Mouse (Mus musculus) forebrain, embryonic 11.5 days (tissue): ENCODE data around the gene Rab3c. TPM values are rescaled to one million over a fixed set of nuclear protein-coding genes. Genes with fewer than 3 reads are reported as not detected.

Source experiments
- ATAC-seq: fragments of 200-750 bp; cut with Nextera tagmentation; replicated peaks from 2 replicates; pipeline ENCODE4 v1.8.0; 2017; ENCODE audit warnings: moderate TSS enrichment; ENCODE audit not compliant: low FRiP score
- DNase-seq: peaks from one replicate; pipeline ENCODE4 v3.0.0-alpha.2; 2017; ENCODE audit warnings: low spot score
- H3K27ac ChIP-seq: fragments of 300-500 bp; sonication (generic); 2 replicates; pipeline ENCODE4 v1.5.1; 2014; ENCODE audit warnings: low read depth, low read length
- H3K27me3 ChIP-seq: fragments of 300-500 bp; sonication (generic); 2 replicates; pipeline ENCODE4 v1.6.1; 2014; ENCODE audit warnings: mild to moderate bottlenecking, low read length, mixed read lengths; ENCODE audit not compliant: control insufficient read depth, insufficient read depth
- H3K36me3 ChIP-seq: fragments of 300-500 bp; sonication (generic); 2 replicates; pipeline ENCODE4 v1.6.1; 2014; ENCODE audit warnings: mild to moderate bottlenecking, low read length, moderate library complexity, mixed read lengths; ENCODE audit not compliant: control insufficient read depth, insufficient read depth
- H3K4me1 ChIP-seq: fragments of 300-500 bp; sonication (generic); replicated peaks from 2 replicates; pipeline ENCODE4 v1.6.1; 2014; ENCODE audit warnings: low read length, mixed read lengths; ENCODE audit not compliant: control insufficient read depth, insufficient read depth
- H3K4me2 ChIP-seq: fragments of 300-500 bp; sonication (generic); 2 replicates; pipeline ENCODE4 v1.6.1; 2014; ENCODE audit warnings: low read depth, mild to moderate bottlenecking, low read length, moderate library complexity, mixed read lengths; ENCODE audit not compliant: severe bottlenecking
- H3K4me3 ChIP-seq: fragments of 300-500 bp; sonication (generic); 2 replicates; pipeline ENCODE4 v1.5.1; 2014; ENCODE audit warnings: low read depth, low read length
- H3K9ac ChIP-seq: fragments of 300-500 bp; sonication (generic); 2 replicates; pipeline ENCODE4 v1.6.1; 2014; ENCODE audit warnings: low read length
- H3K9me3 ChIP-seq: fragments of 300-500 bp; sonication (generic); 2 replicates; pipeline ENCODE4 v1.6.1; 2016; ENCODE audit warnings: low read length, mixed read lengths; ENCODE audit not compliant: control insufficient read depth
- WGBS: fragments of 180-500 bp; shearing (Covaris S2); extraction: QIAGEN DNeasy Blood & Tissue Kit; methylation state at CpG from one replicate; pipeline ENCODE4 v1.1.7; 2014; 5-methylcytosine and 5-hydroxymethylcytosine counted together
- polyA plus RNA-seq: library from polyadenylated mRNA; unstranded; fragments of >200 nt; fragmentation: Nextera tagmentation; extraction: Ambion mirVana; gene quantifications from 2 replicates; pipeline ENCODE4 v1.2.1, GENCODE M21; 2014

The Rab3c gene
- polyA plus RNA-seq, 1 experiment from 2014 or later, result 15.5 TPM

DNA sequence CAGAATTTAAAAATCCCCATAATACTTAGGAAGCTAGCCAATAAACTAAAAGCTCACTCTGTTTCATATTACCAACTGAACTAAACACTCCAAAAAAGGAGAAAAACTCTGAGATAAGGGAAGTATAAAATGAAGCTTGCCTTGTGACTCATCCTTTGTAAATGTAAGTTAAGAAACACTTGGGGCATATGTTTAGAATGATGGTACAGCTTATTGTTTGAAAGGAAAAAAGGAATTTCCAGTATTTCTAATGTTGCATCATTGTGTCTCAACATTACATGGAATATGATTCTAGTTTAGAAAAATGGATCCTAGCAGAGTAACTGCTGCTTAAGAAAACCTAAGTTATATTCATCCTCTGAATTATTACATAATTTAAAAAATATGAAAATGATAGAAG, 3.1 kb downstream of the Rab3c start:
- no peaks in the 10 kb centered on the region for H3K9me3 ChIP-seq
- ATAC-seq (no peak), DNase-seq (no peak)
- H3K4me3 ChIP-seq, result no peak overlapping the region
- no peaks in the 10 kb centered on the region for H3K27me3 ChIP-seq
- H3K4me1 ChIP-seq, result no peaks in the 10 kb centered on the region; the same call in 1 of the 2 replicates
- no peak overlapping the region for H3K4me2 ChIP-seq
- H3K27ac ChIP-seq, result no peak overlapping the region
- no peak overlapping the region for H3K9ac ChIP-seq
- no peaks in the 10 kb centered on the region for H3K36me3 ChIP-seq

DNA sequence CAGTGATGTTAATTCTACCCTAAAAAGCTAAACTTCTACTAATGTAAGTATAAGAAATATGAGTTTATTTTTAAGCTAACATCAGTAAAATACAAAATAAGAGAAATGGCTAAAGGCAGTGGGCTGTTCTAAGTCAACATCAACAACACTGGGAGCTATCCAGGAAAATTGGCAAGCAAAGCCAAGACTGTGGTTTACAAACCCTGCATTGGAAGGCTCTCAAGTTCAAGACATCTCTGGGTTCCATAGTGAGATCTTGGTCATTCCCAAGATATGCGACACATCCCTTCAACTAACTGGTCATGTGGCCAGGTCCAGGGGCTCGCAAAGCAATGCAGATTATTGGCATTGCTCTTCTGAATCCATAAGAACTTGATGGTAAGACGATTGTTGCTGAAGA, 5.3 kb downstream of the Rab3c start:
- no peak for DNase-seq
- H3K27me3 ChIP-seq, result no peaks in the 10 kb centered on the region
- no peaks in the 10 kb centered on the region for H3K9me3 ChIP-seq
- no peaks in the 10 kb centered on the region for H3K4me1 ChIP-seq
- H3K36me3 ChIP-seq, result no peaks in the 10 kb centered on the region
- no peak overlapping the region for H3K4me3 ChIP-seq
- WGBS, result 90% methylated on average over 3 of the region's 3 CpGs
- H3K4me2 ChIP-seq, result no peak overlapping the region
- no peak overlapping the region for H3K27ac ChIP-seq
- no peak overlapping the region for H3K9ac ChIP-seq
- ATAC-seq, result no peak

DNA sequence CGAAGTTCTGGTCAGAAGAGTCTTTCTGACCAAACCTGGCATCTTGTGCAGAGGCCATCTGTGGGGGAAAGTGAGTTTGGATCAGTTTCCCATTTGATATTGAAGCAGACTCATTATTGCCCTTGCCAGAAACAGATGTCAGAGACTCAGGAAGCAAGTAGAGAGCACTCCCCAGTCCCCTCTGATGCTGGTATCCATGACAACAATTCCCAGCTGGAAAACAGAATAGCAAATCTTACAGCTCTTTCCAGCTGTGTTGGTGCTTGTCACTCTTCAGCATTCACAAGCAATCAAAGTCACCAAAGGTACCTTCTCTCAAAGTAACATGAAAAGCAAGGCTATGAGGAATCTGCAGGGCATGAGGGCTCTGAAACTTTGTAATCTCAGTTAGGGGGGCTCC, 20.1 kb downstream of the Rab3c start:
- Histone ChIP-seq H3K4me2 (no peak overlapping the region), H3K27me3 (no peaks in the 10 kb centered on the region), H3K9ac (no peak overlapping the region), H3K4me3 (no peak overlapping the region), H3K27ac (no peak overlapping the region), H3K36me3 (no peaks in the 10 kb centered on the region), H3K9me3 (no peaks in the 10 kb centered on the region), H3K4me1 (no peaks in the 10 kb centered on the region)
- no peak for DNase-seq
- 83% methylated on average over 1 of the region's 1 CpGs for WGBS
- ATAC-seq, result no peak

DNA sequence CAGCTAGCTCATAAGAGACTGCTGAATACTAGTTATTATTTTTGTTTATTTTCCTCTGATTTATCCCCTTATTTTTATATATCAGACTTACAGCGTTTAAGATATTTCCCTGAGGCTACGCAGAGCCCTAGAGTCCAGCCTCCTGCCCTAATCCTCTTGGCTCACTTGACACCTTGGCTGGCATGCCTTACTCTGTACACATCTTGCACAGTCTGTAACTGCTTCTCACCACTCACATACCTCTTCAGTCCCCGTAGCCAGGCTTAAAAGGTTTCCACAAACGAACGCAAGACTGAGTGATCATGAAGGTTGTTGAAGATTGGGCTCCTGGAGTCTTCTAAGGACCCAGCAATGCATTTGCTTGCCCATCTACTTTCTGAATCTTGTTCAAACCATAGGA, 29.3 kb downstream of the Rab3c start:
- no peak for DNase-seq
- no peak overlapping the region for H3K9ac ChIP-seq
- H3K36me3 ChIP-seq, result no peaks in the 10 kb centered on the region
- H3K4me2 ChIP-seq, result no peak overlapping the region
- no peaks in the 10 kb centered on the region for H3K9me3 ChIP-seq
- no peaks in the 10 kb centered on the region for H3K27me3 ChIP-seq
- H3K4me1 ChIP-seq, result no peaks in the 10 kb centered on the region
- 89% methylated on average over 5 of the region's 5 CpGs for WGBS
- no peak for ATAC-seq
- H3K4me3 ChIP-seq, result no peak overlapping the region
- no peak overlapping the region for H3K27ac ChIP-seq

DNA sequence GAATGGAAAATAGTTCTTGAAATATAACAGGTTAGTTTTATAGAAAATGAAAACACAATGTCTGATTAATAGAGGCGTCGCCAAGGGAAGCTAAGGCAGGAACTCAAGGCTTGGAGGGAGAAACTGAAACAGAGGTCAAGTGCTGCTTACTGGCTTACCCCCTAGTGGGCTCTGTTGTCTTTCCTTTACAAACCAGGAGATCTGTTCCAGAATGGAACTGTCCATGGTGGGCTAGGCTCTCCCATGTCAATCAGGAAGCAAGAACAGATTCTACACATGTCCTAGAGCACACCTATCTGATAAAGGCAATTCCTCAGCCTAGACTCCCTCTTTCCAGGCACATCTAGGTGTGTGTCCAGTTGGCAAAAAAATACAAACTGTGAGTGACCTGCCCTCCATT, 32.3 kb downstream of the Rab3c start:
- Histone ChIP-seq H3K36me3 (no peaks in the 10 kb centered on the region), H3K27ac (no peak overlapping the region), H3K9me3 (no peaks in the 10 kb centered on the region), H3K27me3 (no peaks in the 10 kb centered on the region), H3K4me3 (no peak overlapping the region), H3K4me1 (no peaks in the 10 kb centered on the region), H3K9ac (no peak overlapping the region), H3K4me2 (no peak overlapping the region)
- ATAC-seq, result no peak
- 74% methylated on average over 2 of the region's 2 CpGs for WGBS
- no peak for DNase-seq

DNA sequence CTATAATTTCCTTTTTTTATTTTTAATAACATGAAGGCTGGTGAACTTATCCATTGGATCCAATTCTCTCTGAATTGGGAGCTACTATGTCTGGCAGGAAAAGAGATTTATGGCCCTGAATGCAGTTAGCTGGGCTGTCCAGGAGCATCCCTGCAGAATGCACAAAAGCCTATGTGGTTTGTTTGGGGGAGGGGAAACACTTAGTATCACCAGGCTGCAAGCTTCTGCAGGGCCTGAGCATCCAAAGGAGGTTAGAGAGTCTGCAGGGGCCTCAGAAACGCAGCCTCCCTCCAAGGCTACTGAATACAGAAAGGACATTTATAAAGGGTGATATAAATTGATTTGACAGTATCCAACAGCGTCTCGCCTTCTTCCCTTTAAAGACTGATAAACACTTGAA, 41.8 kb downstream of the Rab3c start:
- H3K4me2 ChIP-seq, result no peak overlapping the region
- H3K27ac ChIP-seq, result no peak overlapping the region
- no peaks in the 10 kb centered on the region for H3K27me3 ChIP-seq
- no peak for ATAC-seq
- H3K9me3 ChIP-seq, result no peaks in the 10 kb centered on the region
- no peak for DNase-seq
- no peak overlapping the region for H3K9ac ChIP-seq
- no peak overlapping the region for H3K4me3 ChIP-seq
- 72% methylated on average over 3 of the region's 3 CpGs for WGBS
- 0 out of 2 replicates have a peak, but pooled peaks cover 2% of the 10 kb centered on the region for H3K4me1 ChIP-seq
- H3K36me3 ChIP-seq, result no peaks in the 10 kb centered on the region

DNA sequence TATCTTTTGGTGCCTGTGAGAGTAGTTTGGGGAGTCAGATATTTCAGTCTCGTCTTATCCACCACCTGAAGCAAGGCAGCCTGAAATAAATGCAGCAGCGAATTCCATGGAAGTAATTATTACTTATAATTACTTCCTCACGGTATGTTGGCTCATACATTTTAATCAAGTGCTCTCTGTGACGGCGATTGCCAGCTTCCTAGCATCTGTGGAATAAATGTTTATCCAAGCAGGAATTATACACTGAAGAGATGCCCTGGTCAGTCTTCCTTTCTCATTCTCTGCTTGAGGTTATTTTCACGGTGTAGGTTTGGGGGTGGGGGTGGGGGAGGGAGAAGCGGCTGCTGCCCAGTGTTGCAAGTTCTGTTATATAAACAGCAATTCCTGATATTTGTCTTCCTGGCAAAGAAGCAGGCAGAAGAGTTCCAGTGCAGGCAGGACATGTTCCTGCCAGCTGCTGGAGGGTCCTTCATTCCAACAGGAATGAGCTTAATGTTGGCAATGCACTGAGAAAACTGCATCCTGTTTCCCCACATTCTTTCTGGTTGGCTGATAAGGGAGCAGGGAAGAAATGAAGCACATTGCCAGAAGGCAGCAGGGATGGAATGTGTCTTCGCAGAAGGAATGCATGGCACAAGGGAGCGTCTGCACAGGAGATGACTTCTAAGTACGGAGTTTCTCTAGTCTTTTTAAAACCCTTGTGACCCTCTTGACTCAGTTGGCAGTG, 43.4 kb downstream of the Rab3c start:
- H3K36me3 ChIP-seq, result no peaks in the 10 kb centered on the region
- no peak overlapping the region for H3K4me2 ChIP-seq
- H3K27ac ChIP-seq, result no peak overlapping the region
- H3K9ac ChIP-seq, result no peak overlapping the region
- H3K4me3 ChIP-seq, result no peak overlapping the region
- no peak for ATAC-seq
- WGBS, result 47% methylated on average over 10 of the region's 10 CpGs
- no peaks in the 10 kb centered on the region for H3K9me3 ChIP-seq
- 0 out of 2 replicates have a peak, but pooled peaks cover 2% of the 10 kb centered on the region for H3K4me1 ChIP-seq
- no peaks in the 10 kb centered on the region for H3K27me3 ChIP-seq
- DNase-seq, result no peak

DNA sequence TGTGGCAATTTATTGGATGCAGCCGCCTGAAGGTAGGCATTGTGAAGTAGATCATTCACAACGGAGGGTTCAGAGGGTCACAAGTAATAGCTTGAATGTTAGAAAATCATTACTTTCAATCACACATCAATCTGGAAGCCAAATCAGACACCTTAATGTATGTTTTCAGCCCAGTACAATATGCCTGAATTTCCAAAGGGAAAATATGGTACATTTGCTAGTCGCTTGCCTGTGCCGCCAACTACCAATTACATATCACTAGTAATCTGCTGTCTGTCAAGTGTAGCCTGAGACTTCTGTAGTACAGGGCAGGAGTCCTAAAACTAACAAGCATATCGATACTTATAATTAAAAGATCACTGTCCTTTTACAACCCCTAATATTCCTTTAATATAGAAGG, 47.4 kb downstream of the Rab3c start:
- H3K27ac ChIP-seq, result no peak overlapping the region
- no peaks in the 10 kb centered on the region for H3K9me3 ChIP-seq
- H3K9ac ChIP-seq, result no peak overlapping the region
- 0 out of 2 replicates have a peak, but pooled peaks cover 2% of the 10 kb centered on the region for H3K4me1 ChIP-seq
- WGBS, result 86% methylated on average over 5 of the region's 5 CpGs
- no peak overlapping the region for H3K4me3 ChIP-seq
- ATAC-seq (no peak), DNase-seq (no peak)
- no peak overlapping the region for H3K4me2 ChIP-seq
- H3K27me3 ChIP-seq, result no peaks in the 10 kb centered on the region
- H3K36me3 ChIP-seq, result no peaks in the 10 kb centered on the region

DNA sequence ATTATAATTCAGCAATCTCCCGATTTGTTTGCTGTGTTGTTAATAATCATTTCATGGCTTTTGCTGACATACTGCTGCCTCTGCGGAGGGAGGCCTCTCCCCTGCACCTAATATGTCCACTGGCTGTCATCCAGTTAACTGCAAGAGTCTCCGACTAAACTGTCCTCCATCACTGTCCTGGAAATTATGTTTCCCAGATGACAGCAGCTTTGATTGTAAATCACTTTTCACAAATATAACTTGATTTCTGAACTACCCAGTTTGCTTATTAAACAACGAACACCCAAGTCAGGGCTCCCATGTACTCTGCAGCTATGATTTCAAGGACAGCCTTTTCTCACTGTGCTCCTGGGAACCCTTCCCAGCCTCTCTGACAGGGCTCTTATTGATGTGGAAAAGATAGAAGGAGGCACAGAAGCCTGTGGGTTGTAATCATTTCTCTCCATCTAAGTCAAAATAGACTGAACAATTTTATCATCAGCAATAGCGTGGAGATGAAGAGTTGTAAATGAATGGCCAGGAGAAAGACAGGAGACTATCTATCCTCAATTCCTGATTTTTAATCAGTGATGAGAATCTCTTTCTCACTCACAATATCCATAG, 49.6 kb downstream of the Rab3c start:
- 94% methylated on average over 5 of the region's 5 CpGs for WGBS

More for the DNA sequence above, 49.6 kb downstream of the Rab3c start:
- ATAC-seq, result no peak
- Histone ChIP-seq H3K4me3 (no peak overlapping the region), H3K4me1 (no peaks in the 10 kb centered on the region), H3K27me3 (no peaks in the 10 kb centered on the region), H3K36me3 (no peaks in the 10 kb centered on the region), H3K4me2 (no peak overlapping the region), H3K9ac (no peak overlapping the region), H3K27ac (no peak overlapping the region), H3K9me3 (no peaks in the 10 kb centered on the region)
- no peak for DNase-seq
